Mouse (Mus musculus) bone marrow, adult 2 months (tissue): ENCODE data around the gene Gm10521.

Experiments
- CTCF ChIP-seq: fragments of 200-500 bp; IDR thresholded peaks from 2 replicates; pipeline ENCODE4 v1.5.1; 2011; ENCODE audit warnings: low read length, control low read depth; ENCODE audit not compliant: control insufficient read depth, insufficient read depth
- POLR2A ChIP-seq: fragments of 200-500 bp; IDR thresholded peaks from 2 replicates; pipeline ENCODE4 v1.6.1; 2011; ENCODE audit warnings: low read depth, mild to moderate bottlenecking, control low read depth, low read length, borderline replicate concordance; ENCODE audit not compliant: control insufficient read depth

DNA sequence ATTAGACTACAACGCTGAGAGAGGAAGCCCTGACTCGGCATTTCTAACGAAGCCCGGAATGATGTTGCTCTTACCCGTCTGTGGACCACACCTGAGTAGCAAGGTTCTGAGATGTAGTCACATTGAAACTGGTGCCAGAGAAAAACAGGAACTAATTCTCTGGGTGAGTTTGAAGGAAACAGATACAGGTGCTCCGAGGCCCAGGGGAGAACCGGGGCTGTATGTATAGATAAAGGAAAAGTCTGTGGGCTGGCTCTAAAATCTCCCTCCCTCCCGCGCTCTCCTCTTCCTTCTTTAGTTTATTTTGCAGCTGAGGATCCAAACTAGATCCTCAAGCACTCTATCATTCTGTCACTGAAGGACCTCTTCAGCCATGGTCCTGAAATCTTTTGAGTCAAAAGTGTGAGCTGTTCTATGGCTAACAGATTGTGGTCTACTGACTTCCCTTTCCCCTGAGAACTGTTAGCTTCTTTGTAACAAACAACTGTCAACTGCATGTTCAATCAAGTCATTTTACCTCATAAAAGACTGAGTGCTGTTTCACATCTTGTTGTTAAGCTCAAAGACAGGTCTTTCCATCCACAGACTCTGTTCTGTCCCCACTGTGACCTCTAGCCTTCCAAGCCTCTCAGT lies 25.6 kb downstream of the Gm10521 start:
- TF ChIP-seq CTCF: no peak
- TF ChIP-seq POLR2A: no peak
